In genomic region chr12:17148920-17149319, GRCm38 (mm10) we compare ENCODE assay signal across 22 mouse cellular contexts. TPM values are rescaled to one million over a fixed set of nuclear protein-coding genes. Genes with fewer than 3 reads are reported as not detected.
DNase-seq lines count a peak whose midpoint lies in the region; ATAC-seq and TF ChIP-seq lines count a peak whose summit lies in the region.
"Had no signal": no experiment of that assay in that cellular context is flagged by ENCODE, and none has a peak within 500 bp of the region (broad histone marks: within the 10 kb centered on the region; RNA-seq: fewer than 3 reads in every experiment).

No protein-coding gene starts in this region.

- no peak overlapping the region for H3K9ac ChIP-seq in forebrain, postnatal 0 days
- no peak overlapping the region for H3K9ac ChIP-seq in forebrain, embryonic 16.5 days (replicated peaks; ENCODE audit: low read depth, low read length)
- no peak overlapping the region for H3K9ac ChIP-seq in neural tube, embryonic 14.5 days (replicated peaks; ENCODE audit: low read depth, low read length)
- H3K9ac ChIP-seq in neural tube, embryonic 15.5 days (replicated peaks): no peak overlapping the region
- no peak overlapping the region for H3K9ac ChIP-seq in limb, embryonic 13.5 days
- H3K9ac ChIP-seq: forebrain, embryonic 15.5 days; heart, embryonic 15.5 days; limb, embryonic 15.5 days; liver, embryonic 15.5 days; lung, embryonic 15.5 days had no signal

- H3K4me1 ChIP-seq in forebrain, postnatal 0 days (ENCODE audit: insufficient read depth): 0 out of 2 replicates have a peak, but pooled peaks cover 7% of the 10 kb centered on the region
- H3K4me1 ChIP-seq in forebrain, embryonic 16.5 days (replicated peaks; ENCODE audit: control insufficient read depth, insufficient read depth, low read length): no peaks in the 10 kb centered on the region
- no peaks in the 10 kb centered on the region for H3K4me1 ChIP-seq in neural tube, embryonic 14.5 days (ENCODE audit: control insufficient read depth, insufficient read depth, low read length)
- H3K4me1 ChIP-seq in neural tube, embryonic 15.5 days: no peaks in the 10 kb centered on the region
- H3K4me1 ChIP-seq in limb, embryonic 13.5 days: peaks cover 5% of the 10 kb centered on the region; the same call in 1 of the 2 replicates
- H3K4me1 ChIP-seq: heart, embryonic 15.5 days; limb, embryonic 15.5 days; liver, embryonic 15.5 days; lung, embryonic 15.5 days had no signal

- no peak for TF ChIP-seq CTCF in forebrain, postnatal 0 days (IDR thresholded peaks at IDR 0.05; ENCODE audit: low read depth)

- WGBS in forebrain, postnatal 0 days: 51% methylated on average over 10 of the region's 10 CpGs
- 61% methylated on average over 10 of the region's 10 CpGs for WGBS in forebrain, embryonic 16.5 days
- 49% methylated on average over 10 of the region's 10 CpGs for WGBS in neural tube, embryonic 14.5 days
- WGBS in neural tube, embryonic 15.5 days: 48% methylated on average over 10 of the region's 10 CpGs
- 50% methylated on average over 10 of the region's 10 CpGs for WGBS in limb, embryonic 13.5 days

- no peaks in the 10 kb centered on the region for H3K9me3 ChIP-seq in forebrain, postnatal 0 days (ENCODE audit: low read length)
- no peaks in the 10 kb centered on the region for H3K9me3 ChIP-seq in forebrain, embryonic 16.5 days (ENCODE audit: control insufficient read depth, low read length)
- no peaks in the 10 kb centered on the region for H3K9me3 ChIP-seq in neural tube, embryonic 14.5 days (ENCODE audit: control insufficient read depth, low read length)
- no peaks in the 10 kb centered on the region for H3K9me3 ChIP-seq in neural tube, embryonic 15.5 days (replicated peaks)
- no peaks in the 10 kb centered on the region for H3K9me3 ChIP-seq in limb, embryonic 13.5 days
- H3K9me3 ChIP-seq: forebrain, embryonic 15.5 days; heart, embryonic 15.5 days; limb, embryonic 15.5 days; liver, embryonic 15.5 days; lung, embryonic 15.5 days; midbrain, embryonic 10.5 days had no signal

- no peaks in the 10 kb centered on the region for H3K36me3 ChIP-seq in forebrain, postnatal 0 days (ENCODE audit: insufficient read depth)
- no peaks in the 10 kb centered on the region for H3K36me3 ChIP-seq in forebrain, embryonic 16.5 days (ENCODE audit: control insufficient read depth, insufficient read depth)
- no peaks in the 10 kb centered on the region for H3K36me3 ChIP-seq in neural tube, embryonic 14.5 days (ENCODE audit: control insufficient read depth, insufficient read depth, low read length)
- H3K36me3 ChIP-seq in neural tube, embryonic 15.5 days: no peaks in the 10 kb centered on the region
- H3K36me3 ChIP-seq in limb, embryonic 13.5 days: no peaks in the 10 kb centered on the region
- H3K36me3 ChIP-seq: forebrain, embryonic 15.5 days; heart, embryonic 15.5 days; limb, embryonic 15.5 days; liver, embryonic 15.5 days; lung, embryonic 15.5 days; midbrain, embryonic 10.5 days had no signal

- DNase-seq in forebrain, postnatal 0 days: no peak
- peak; percentile 32 for DNase-seq in layer of hippocampus, adult 11-12 months (ENCODE audit: low spot score)
- no peak for DNase-seq in layer of hippocampus, postnatal 14 days (ENCODE audit: low spot score in 2 of 2)
- DNase-seq: adrenal gland, postnatal 14 days; cerebellum, adult 9-10 months; heart, postnatal 36 days; kidney, adult 11 months; kidney, postnatal 4 days; lung, postnatal 4 days; thymus, postnatal 14 days had no signal

- ATAC-seq in forebrain, postnatal 0 days: peak; percentile 42; the same call in 1 of the 2 replicates
- ATAC-seq in forebrain, embryonic 16.5 days: no peak; the same call in 1 of the 2 replicates
- ATAC-seq in neural tube, embryonic 14.5 days (ENCODE audit: low read depth): peak; percentile 44; the same call in 1 of the 2 replicates
- ATAC-seq in neural tube, embryonic 15.5 days (ENCODE audit: low FRiP score): no peak
- peak; percentile 48; the same call in 1 of the 2 replicates for ATAC-seq in limb, embryonic 13.5 days (ENCODE audit: low FRiP score, low read depth)
- ATAC-seq in megakaryocyte-erythroid progenitor cell, adult 5-6 weeks (replicated peaks; ENCODE audit: low FRiP score, low TSS enrichment, poor library complexity, severe bottlenecking): no peak
- ATAC-seq: CD4-positive, CD25-positive, alpha-beta regulatory T cell, adult 4 months; forebrain, embryonic 15.5 days had no signal

- H3K4me2 ChIP-seq in forebrain, postnatal 0 days (ENCODE audit: low read depth): no peak overlapping the region
- no peak overlapping the region for H3K4me2 ChIP-seq in forebrain, embryonic 16.5 days (ENCODE audit: low read length)
- no peak overlapping the region for H3K4me2 ChIP-seq in neural tube, embryonic 14.5 days (ENCODE audit: low read depth, low read length)
- H3K4me2 ChIP-seq in neural tube, embryonic 15.5 days: no peak overlapping the region
- H3K4me2 ChIP-seq in limb, embryonic 13.5 days (replicated peaks): no peak overlapping the region
- H3K4me2 ChIP-seq: forebrain, embryonic 15.5 days; heart, embryonic 15.5 days; limb, embryonic 15.5 days; liver, embryonic 15.5 days; lung, embryonic 15.5 days had no signal

- H3K27ac ChIP-seq in forebrain, postnatal 0 days (ENCODE audit: low read depth, low read length): no peak overlapping the region
- no peak overlapping the region for H3K27ac ChIP-seq in forebrain, embryonic 16.5 days (ENCODE audit: low read length)
- no peak overlapping the region for H3K27ac ChIP-seq in neural tube, embryonic 14.5 days (ENCODE audit: low read depth, low read length)
- H3K27ac ChIP-seq in neural tube, embryonic 15.5 days (replicated peaks): no peak overlapping the region
- H3K27ac ChIP-seq in limb, embryonic 13.5 days: no peak overlapping the region
- H3K27ac ChIP-seq: forebrain, embryonic 15.5 days; heart, embryonic 15.5 days; limb, embryonic 15.5 days; liver, embryonic 15.5 days; lung, embryonic 15.5 days; midbrain, embryonic 10.5 days had no signal

- H3K27me3 ChIP-seq in forebrain, postnatal 0 days (ENCODE audit: insufficient read depth, low read length): no peaks in the 10 kb centered on the region
- no peaks in the 10 kb centered on the region for H3K27me3 ChIP-seq in forebrain, embryonic 16.5 days (replicated peaks; ENCODE audit: control insufficient read depth, insufficient read depth, low read length)
- H3K27me3 ChIP-seq in neural tube, embryonic 14.5 days (ENCODE audit: control insufficient read depth, insufficient read depth, low read length): no peaks in the 10 kb centered on the region
- H3K27me3 ChIP-seq in neural tube, embryonic 15.5 days (replicated peaks): no peaks in the 10 kb centered on the region
- H3K27me3 ChIP-seq in limb, embryonic 13.5 days: 0 out of 2 replicates have a peak, but pooled peaks cover 3% of the 10 kb centered on the region
- H3K27me3 ChIP-seq: forebrain, embryonic 15.5 days; heart, embryonic 15.5 days; limb, embryonic 15.5 days; liver, embryonic 15.5 days; lung, embryonic 15.5 days had no signal

- H3K4me3 ChIP-seq in forebrain, postnatal 0 days (ENCODE audit: low read depth, low read length): no peak overlapping the region
- H3K4me3 ChIP-seq in forebrain, embryonic 16.5 days (replicated peaks; ENCODE audit: low read length): no peak overlapping the region
- no peak overlapping the region for H3K4me3 ChIP-seq in neural tube, embryonic 14.5 days (ENCODE audit: low read depth, low read length)
- no peak overlapping the region for H3K4me3 ChIP-seq in neural tube, embryonic 15.5 days (replicated peaks)
- H3K4me3 ChIP-seq in limb, embryonic 13.5 days: no peak overlapping the region
- H3K4me3 ChIP-seq: forebrain, embryonic 15.5 days; heart, embryonic 15.5 days; limb, embryonic 15.5 days; liver, embryonic 15.5 days; lung, embryonic 15.5 days; midbrain, embryonic 10.5 days had no signal

RNA-seq across cellular contexts. Expression of gene Kcnf1, which starts 27.8 kb away (rescaled TPM):
- total RNA-seq in forebrain, postnatal 0 days (2014; rRNA removed): 20.2 and 24.8 TPM in 2 replicates
- 5.6 and 6.8 TPM in 2 replicates for polyA plus RNA-seq in forebrain, postnatal 0 days (2015; fragmentation: Nextera tagmentation; extraction: Ambion mirVana)
- polyA plus RNA-seq in forebrain, embryonic 16.5 days (2015; fragmentation: Nextera tagmentation; extraction: Ambion mirVana): 5.0 and 6.6 TPM in 2 replicates
- total RNA-seq in layer of hippocampus, postnatal 14 days (2021): 10 to 100 TPM; 23.6 to 27.9 TPM
- polyA plus RNA-seq in neural tube, embryonic 14.5 days (2014; fragmentation: Nextera tagmentation; extraction: Ambion mirVana): 2.1 and 2.8 TPM in 2 replicates
- polyA plus RNA-seq in neural tube, embryonic 15.5 days (2015; fragmentation: Nextera tagmentation; extraction: Ambion mirVana): 2.7 and 4.2 TPM in 2 replicates
- polyA plus RNA-seq in limb, embryonic 13.5 days (2015; fragmentation: Nextera tagmentation; extraction: Ambion mirVana): 0.63 and 0.80 TPM in 2 replicates
- total RNA-seq in megakaryocyte-erythroid progenitor cell, adult 5-6 weeks (2014; fragmentation: Nextera tagmentation): not detected in 2 replicates
- total RNA-seq in megakaryocyte-erythroid progenitor cell, adult 5-6 weeks (2017): not detected in 2 replicates
- total RNA-seq: heart, postnatal 36 days had no signal

Comparison
In these comparisons a context has a peak if more than half of its experiments do, and no peak if none do; other contexts are left out.
1. ATAC-seq: peak in forebrain, postnatal 0 days (single experiment), neural tube, embryonic 14.5 days (single experiment) and limb, embryonic 13.5 days (single experiment); none in forebrain, embryonic 16.5 days (single experiment), neural tube, embryonic 15.5 days (single experiment) and megakaryocyte-erythroid progenitor cell, adult 5-6 weeks (single experiment).